Mouse (Mus musculus) midbrain, embryonic 13.5 days (tissue): ENCODE data around the gene Endog. TPM values are rescaled to one million over a fixed set of nuclear protein-coding genes. Genes with fewer than 3 reads are reported as not detected.
"Not testable (repeated sequence)": the region's sequence is repeated elsewhere in the genome, so short reads cannot be mapped to it uniquely, and the experiment has no call there.

Experiments
- ATAC-seq: fragments of 200-750 bp; cut with Nextera tagmentation; 2 replicates; pipeline ENCODE4 v1.8.0; 2017; ENCODE audit warnings: mild to moderate bottlenecking, moderate TSS enrichment, moderate library complexity
- H3K27ac ChIP-seq: fragments of 300-500 bp; sonication (generic); 2 replicates; pipeline ENCODE4 v1.5.1; 2015; ENCODE audit warnings: inconsistent platforms, mild to moderate bottlenecking, moderate library complexity
- H3K27me3 ChIP-seq: fragments of 300-500 bp; sonication (generic); 2 replicates; pipeline ENCODE4 v1.6.1; 2015; ENCODE audit warnings: mild to moderate bottlenecking, inconsistent platforms
- H3K36me3 ChIP-seq: fragments of 300-500 bp; sonication (generic); 2 replicates; pipeline ENCODE4 v1.6.1; 2015; ENCODE audit warnings: mild to moderate bottlenecking, inconsistent platforms
- H3K4me1 ChIP-seq: fragments of 300-500 bp; sonication (generic); replicated peaks from 2 replicates; pipeline ENCODE4 v1.6.1; 2015; ENCODE audit warnings: inconsistent platforms
- H3K4me2 ChIP-seq: fragments of 300-500 bp; sonication (generic); replicated peaks from 2 replicates; pipeline ENCODE4 v1.6.1; 2015; ENCODE audit warnings: moderate library complexity, mild to moderate bottlenecking, inconsistent platforms
- H3K4me3 ChIP-seq: fragments of 300-500 bp; sonication (generic); replicated peaks from 2 replicates; pipeline ENCODE4 v1.5.1; 2015; ENCODE audit warnings: mild to moderate bottlenecking, inconsistent platforms
- H3K9ac ChIP-seq: fragments of 300-500 bp; sonication (generic); replicated peaks from 2 replicates; pipeline ENCODE4 v1.6.1; 2015; ENCODE audit warnings: mild to moderate bottlenecking, inconsistent platforms
- H3K9me3 ChIP-seq: fragments of 300-500 bp; sonication (generic); 2 replicates; pipeline ENCODE4 v1.6.1; 2016; ENCODE audit warnings: mild to moderate bottlenecking, inconsistent platforms
- WGBS: fragments of 180-500 bp; shearing (Covaris S2); methylation state at CpG from one replicate; pipeline ENCODE4 v1.1.7; 2015; 5-methylcytosine and 5-hydroxymethylcytosine counted together
- polyA plus RNA-seq: library from polyadenylated mRNA; unstranded; fragments of >200 nt; fragmentation: Nextera tagmentation; extraction: Ambion mirVana; gene quantifications from 2 replicates; pipeline ENCODE4 v1.2.1, GENCODE M21; 2015

Endog gene
- polyA plus RNA-seq, result 12.1 and 13.8 TPM in 2 replicates

GRCm38 (mm10) chr2:30171371-30171996 lies at the start of gene Endog:
Gene Endog (plus strand): TSS chr2:30171493.
- peak within 1 kb of the TSS; percentile 73 for H3K9ac ChIP-seq
- peak within 1 kb of the TSS; percentile 63 for H3K4me3 ChIP-seq
- peak; percentile 97 for ATAC-seq
- peaks cover 40% of the 10 kb centered on the region for H3K36me3 ChIP-seq
- H3K9me3 ChIP-seq, result peaks cover 6% of the 10 kb centered on the region
- peaks cover 7% of the 10 kb centered on the region; the same call in 1 of the 2 replicates for H3K27me3 ChIP-seq
- H3K27ac ChIP-seq, result peak within 1 kb of the TSS; percentile 92
- peaks cover 14% of the 10 kb centered on the region for H3K4me1 ChIP-seq
- peak within 1 kb of the TSS; percentile 95 for H3K4me2 ChIP-seq
- WGBS, result under 1% methylated on average over 75 of the region's 75 CpGs

- WGBS, result 87% methylated on average over 5 of the region's 5 CpGs
- Histone ChIP-seq H3K9me3 (no peaks in the 10 kb centered on the region), H3K4me1 (peaks cover 50% of the 10 kb centered on the region), H3K27me3 (no peaks in the 10 kb centered on the region), H3K27ac (no peak overlapping the region), H3K4me3 (peak overlapping the region; percentile 89; the same call in 1 of the 2 replicates), H3K4me2 (peak overlapping the region; percentile 89), H3K9ac (peak overlapping the region; percentile 92; the same call in 1 of the 2 replicates), H3K36me3 (peaks cover 6% of the 10 kb centered on the region)
- ATAC-seq, result no peak
These were observed 48.5 kb upstream of the Endog start for GRCm38 (mm10) chr2:30122766-30123165.

GRCm38 (mm10) chr2:30123729-30124471 lies 47.4 kb upstream of the Endog start:
- H3K4me1 ChIP-seq, result peaks cover 48% of the 10 kb centered on the region
- H3K4me3 ChIP-seq, result peak overlapping the region; percentile 89
- H3K36me3 ChIP-seq, result peaks cover 6% of the 10 kb centered on the region
- H3K27ac ChIP-seq, result peak overlapping the region; percentile 90
- no peaks in the 10 kb centered on the region for H3K9me3 ChIP-seq
- peak overlapping the region; percentile 92 for H3K9ac ChIP-seq
- H3K27me3 ChIP-seq, result no peaks in the 10 kb centered on the region
- 2% methylated on average over 44 of the region's 44 CpGs for WGBS
- ATAC-seq, result peak; percentile 76
- peak overlapping the region; percentile 89 for H3K4me2 ChIP-seq

- H3K27ac ChIP-seq, result peak within 1 kb of the TSS; percentile 90
- peak within 1 kb of the TSS; percentile 92 for H3K9ac ChIP-seq
- H3K27me3 ChIP-seq, result no peaks in the 10 kb centered on the region
- H3K4me1 ChIP-seq, result peaks cover 40% of the 10 kb centered on the region
- ATAC-seq, result peak; percentile 97
- peaks cover 6% of the 10 kb centered on the region for H3K36me3 ChIP-seq
- WGBS, result 9% methylated on average over 31 of the region's 31 CpGs
- H3K4me2 ChIP-seq, result peak within 1 kb of the TSS; percentile 89
- peak within 1 kb of the TSS; percentile 89 for H3K4me3 ChIP-seq
- no peaks in the 10 kb centered on the region for H3K9me3 ChIP-seq
These were observed 46.6 kb upstream of the Endog start, which contains the start of gene Zer1 for GRCm38 (mm10) chr2:30124472-30125274. Gene Zer1 (minus strand): TSS chr2:30124585.

- Histone ChIP-seq H3K9me3 (no peaks in the 10 kb centered on the region), H3K4me3 (no peak overlapping the region), H3K4me2 (no peak overlapping the region), H3K27ac (no peak overlapping the region), H3K4me1 (peaks cover 17% of the 10 kb centered on the region), H3K27me3 (no peaks in the 10 kb centered on the region), H3K9ac (no peak overlapping the region), H3K36me3 (no peaks in the 10 kb centered on the region)
- whole genome bisulfite sequencing, result 27% methylated on average over 2 of the region's 2 CpGs
- no peak for ATAC-seq
These were observed 42.5 kb upstream of the Endog start for GRCm38 (mm10) chr2:30128789-30129188.

DNA sequence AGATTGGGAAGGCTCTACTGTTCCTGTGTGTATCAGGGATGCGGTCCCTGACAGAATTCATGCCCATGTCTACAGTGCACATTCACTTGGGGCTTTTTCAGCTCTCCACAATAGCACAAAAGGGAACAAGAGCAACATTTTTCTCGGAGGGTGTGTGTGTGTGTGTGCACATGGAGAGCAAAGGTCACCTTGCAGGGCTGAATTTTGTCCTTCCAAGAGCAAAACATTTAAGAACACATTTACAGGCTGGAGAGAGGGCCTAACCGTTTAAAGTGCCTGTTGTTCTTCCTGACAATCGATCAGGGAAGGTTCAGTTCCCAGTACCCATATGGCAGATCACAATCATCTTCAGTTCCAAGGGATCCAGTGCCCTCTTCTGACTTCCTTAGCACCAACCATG lies 41.1 kb upstream of the Endog start:
- no peak for ATAC-seq
- no peak overlapping the region for H3K4me3 ChIP-seq

DNA sequence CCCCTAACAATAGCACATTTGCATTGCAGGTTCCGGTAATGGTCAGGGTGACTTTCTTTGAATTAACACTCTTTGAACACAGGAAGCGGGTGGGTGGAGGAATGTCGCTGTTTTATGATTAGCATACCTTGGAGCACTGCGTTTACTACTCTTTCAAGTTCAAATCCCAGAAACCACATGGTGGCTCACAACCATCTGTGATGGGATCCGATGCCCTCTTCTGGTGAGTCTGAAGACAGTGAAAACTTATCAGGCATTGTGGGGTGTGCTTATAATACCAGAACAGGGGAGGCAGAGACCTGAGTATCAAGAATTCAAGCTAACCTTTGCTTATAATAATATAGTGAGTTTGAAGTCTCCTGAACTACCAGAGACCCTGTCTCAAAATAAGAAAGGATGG lies 40.1 kb upstream of the Endog start:
- H3K4me1 ChIP-seq, result peaks cover 28% of the 10 kb centered on the region
- H3K9me3 ChIP-seq, H3K4me2 ChIP-seq, H3K27me3 ChIP-seq, H3K9ac ChIP-seq, H3K27ac ChIP-seq, H3K4me3 ChIP-seq, H3K36me3 ChIP-seq, ATAC-seq: not testable (repeated sequence)
- 71% methylated on average over 5 of the region's 5 CpGs for WGBS

More for the DNA sequence above, 41.1 kb upstream of the Endog start:
- no peak overlapping the region for H3K27ac ChIP-seq
- peaks cover 22% of the 10 kb centered on the region for H3K4me1 ChIP-seq
- H3K4me2 ChIP-seq, result no peak overlapping the region
- H3K36me3 ChIP-seq, result 0 out of 2 replicates have a peak, but pooled peaks cover under 1% of the 10 kb centered on the region
- no peak overlapping the region for H3K9ac ChIP-seq
- no peaks in the 10 kb centered on the region for H3K9me3 ChIP-seq
- H3K27me3 ChIP-seq, result no peaks in the 10 kb centered on the region
- WGBS, result 79% methylated on average over 4 of the region's 4 CpGs

DNA sequence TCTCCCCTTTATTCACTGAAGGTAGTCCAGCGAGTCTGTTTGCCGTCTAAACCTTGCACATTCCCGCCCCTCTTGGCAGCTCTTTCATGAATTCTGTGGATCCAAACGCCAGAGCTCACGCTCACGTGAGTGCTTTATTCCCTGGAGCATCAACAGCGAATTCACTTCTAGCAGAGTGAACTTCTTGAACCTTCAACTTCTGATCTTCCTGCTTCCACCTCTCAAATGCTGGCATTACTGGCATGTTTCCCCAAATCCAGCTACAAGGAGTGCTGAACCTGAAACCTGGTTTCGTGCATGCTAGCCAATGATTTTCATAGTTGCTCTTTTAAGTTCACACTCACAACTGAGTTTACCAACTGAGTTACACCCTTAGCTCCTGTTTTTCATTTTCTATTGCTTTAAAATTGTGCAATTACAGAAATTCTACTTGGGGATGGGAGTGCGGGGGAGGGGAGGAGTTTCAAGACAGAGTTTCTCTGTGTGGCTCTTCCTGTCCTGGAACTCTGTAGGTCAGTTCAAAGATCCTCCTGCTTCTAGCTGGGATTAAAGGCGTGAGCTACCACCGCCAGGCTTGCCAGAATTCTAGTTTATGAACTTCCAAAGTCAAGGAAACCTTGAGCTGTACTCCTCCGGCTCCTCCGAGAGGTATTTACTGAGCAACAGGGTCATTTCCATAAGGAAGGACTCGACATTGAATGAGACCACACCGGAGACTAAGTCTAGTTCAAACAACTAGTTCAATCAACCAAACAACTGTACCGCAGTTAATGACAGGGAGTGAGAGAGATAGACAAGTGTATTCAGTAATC lies 38.3 kb upstream of the Endog start:
- H3K9me3 ChIP-seq, result no peaks in the 10 kb centered on the region
- WGBS, result 23% methylated on average over 16 of the region's 16 CpGs
- no peak for ATAC-seq

DNA sequence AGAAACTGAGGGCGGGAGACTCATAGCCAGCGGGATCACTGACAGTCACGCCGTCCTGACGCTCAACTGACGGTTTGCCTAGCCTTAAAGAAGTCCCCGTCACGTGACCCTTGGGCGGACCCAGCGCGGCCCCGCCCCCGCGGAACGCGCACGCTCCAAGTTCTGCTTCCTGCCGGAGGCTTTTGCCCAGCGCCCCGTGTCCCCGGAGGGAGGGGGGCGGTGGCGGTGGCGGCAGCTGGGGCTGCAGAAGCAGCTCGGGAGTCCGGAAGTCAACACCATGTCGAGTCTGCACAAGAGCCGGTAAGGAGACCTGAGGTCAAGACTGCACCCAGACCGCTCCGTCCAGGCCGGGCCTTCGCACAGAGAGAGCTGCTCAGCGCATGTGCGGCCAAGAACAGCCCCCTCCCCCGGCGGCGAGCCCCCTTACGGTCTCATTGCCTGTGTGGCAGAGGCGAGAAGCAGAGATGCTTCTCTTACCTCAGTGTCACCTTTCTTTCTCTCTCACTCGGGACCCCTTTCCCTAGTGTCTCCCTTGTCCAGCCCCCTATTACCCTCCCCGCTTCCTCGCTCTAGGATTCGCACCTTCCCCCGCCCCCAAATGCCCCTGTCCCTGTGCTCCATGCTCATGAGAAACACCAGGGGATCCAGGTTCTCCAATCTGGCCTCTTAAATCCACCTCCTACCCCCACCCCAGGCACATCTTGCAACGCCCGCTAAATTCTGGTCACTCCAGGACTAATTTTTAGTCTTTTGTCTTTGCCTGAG lies 37.5 kb upstream of the Endog start, which contains the start of gene Tbc1d13:
Tbc1d13 (plus strand) TSS at position 134 of the 765 bp plus-strand sequence.
- Histone ChIP-seq H3K9me3 (no peaks in the 10 kb centered on the region), H3K27me3 (no peaks in the 10 kb centered on the region), H3K4me2 (peak within 1 kb of the TSS; percentile 94), H3K27ac (peak within 1 kb of the TSS; percentile 82), H3K4me3 (peak within 1 kb of the TSS; percentile 87), H3K4me1 (peaks cover 28% of the 10 kb centered on the region), H3K36me3 (peaks cover 31% of the 10 kb centered on the region), H3K9ac (peak within 1 kb of the TSS; percentile 86)
- under 1% methylated on average over 46 of the region's 46 CpGs for WGBS
- ATAC-seq, result peak; percentile 95

More for the DNA sequence above, 38.3 kb upstream of the Endog start:
- peak overlapping the region; percentile 35; the same call in 1 of the 2 replicates for H3K27ac ChIP-seq
- H3K4me1 ChIP-seq, result peaks cover 28% of the 10 kb centered on the region
- no peaks in the 10 kb centered on the region for H3K27me3 ChIP-seq
- H3K4me3 ChIP-seq, result peak overlapping the region; percentile 87
- peaks cover 24% of the 10 kb centered on the region for H3K36me3 ChIP-seq
- H3K9ac ChIP-seq, result peak overlapping the region; percentile 86; the same call in 1 of the 2 replicates
- peak overlapping the region; percentile 94 for H3K4me2 ChIP-seq

GRCm38 (mm10) chr2:30134378-30134711 lies 36.9 kb upstream of the Endog start:
- no peaks in the 10 kb centered on the region for H3K9me3 ChIP-seq
- peak overlapping the region; percentile 87 for H3K4me3 ChIP-seq
- H3K9ac ChIP-seq, result peak overlapping the region; percentile 86
- WGBS, result 30% methylated on average over 6 of the region's 6 CpGs
- ATAC-seq, result no peak; the same call in 1 of the 2 replicates
- H3K36me3 ChIP-seq, result peaks cover 31% of the 10 kb centered on the region
- H3K4me2 ChIP-seq, result peak overlapping the region; percentile 94
- H3K27ac ChIP-seq, result peak overlapping the region; percentile 82
- H3K27me3 ChIP-seq, result no peaks in the 10 kb centered on the region
- H3K4me1 ChIP-seq, result peaks cover 28% of the 10 kb centered on the region
